Mouse (Mus musculus): ENCODE measurements around the gene Arhgap42. TPM values are rescaled to one million over a fixed set of nuclear protein-coding genes. Genes with fewer than 3 reads are reported as not detected.

The Arhgap42 gene
- polyA plus RNA-seq, 1 experiment from 2014 or later = 20.1 TPM

DNA sequence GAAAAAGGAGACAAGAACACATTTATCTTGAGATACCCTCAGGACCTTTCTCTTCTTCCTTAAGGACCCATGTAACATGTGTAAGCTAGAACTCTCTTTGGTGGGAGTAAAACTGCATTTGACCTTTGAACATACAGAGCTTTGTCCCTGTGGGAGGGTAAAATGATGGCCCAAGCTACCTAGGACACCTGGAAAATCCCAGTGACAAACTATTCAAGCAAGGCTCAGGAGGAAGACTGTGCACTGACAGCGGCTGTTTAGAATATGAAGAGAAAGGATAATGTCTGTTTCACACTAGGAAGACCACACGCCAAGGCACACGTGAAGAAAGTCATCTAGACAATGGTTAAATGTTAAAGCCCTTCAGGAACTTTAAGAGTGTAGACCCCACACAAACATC is 211.0 kb downstream of the Arhgap42 start:
- ATAC-seq = no peak
- WGBS = 53% methylated on average over 3 of the region's 3 CpGs

GRCm38 (mm10) chr9:9027445-9027844 is 211.5 kb downstream of the Arhgap42 start:
- no peaks in the 10 kb centered on the region for H3K9me3 ChIP-seq (ENCODE audit: control insufficient read depth, low read length)
- H3K27me3 ChIP-seq (replicated peaks; ENCODE audit: control insufficient read depth, insufficient read depth, low read length) = no peaks in the 10 kb centered on the region
- H3K4me3 ChIP-seq (replicated peaks; ENCODE audit: low read length) = no peak overlapping the region
- no peak overlapping the region for H3K27ac ChIP-seq (ENCODE audit: low read length)
- 1% methylated on average over 5 of the region's 5 CpGs for WGBS
- no peak for ATAC-seq
- no peaks in the 10 kb centered on the region for H3K4me1 ChIP-seq (replicated peaks; ENCODE audit: control insufficient read depth, insufficient read depth, low read length)
- H3K36me3 ChIP-seq (ENCODE audit: control insufficient read depth, insufficient read depth) = 0 out of 2 replicates have a peak, but pooled peaks cover 2% of the 10 kb centered on the region
- no peak overlapping the region for H3K4me2 ChIP-seq (ENCODE audit: low read length)
- H3K9ac ChIP-seq (replicated peaks; ENCODE audit: low read depth, low read length) = no peak overlapping the region

More for the DNA sequence above, 211.0 kb downstream of the Arhgap42 start:
- no peaks in the 10 kb centered on the region for H3K27me3 ChIP-seq (replicated peaks; ENCODE audit: control insufficient read depth, insufficient read depth, low read length)
- H3K9me3 ChIP-seq (ENCODE audit: control insufficient read depth, low read length) = no peaks in the 10 kb centered on the region
- 0 out of 2 replicates have a peak, but pooled peaks cover 2% of the 10 kb centered on the region for H3K36me3 ChIP-seq (ENCODE audit: control insufficient read depth, insufficient read depth)
- H3K9ac ChIP-seq (replicated peaks; ENCODE audit: low read depth, low read length) = no peak overlapping the region
- no peak overlapping the region for H3K4me3 ChIP-seq (replicated peaks; ENCODE audit: low read length)
- no peak overlapping the region for H3K27ac ChIP-seq (ENCODE audit: low read length)
- H3K4me2 ChIP-seq (ENCODE audit: low read length) = no peak overlapping the region
- H3K4me1 ChIP-seq (replicated peaks; ENCODE audit: control insufficient read depth, insufficient read depth, low read length) = no peaks in the 10 kb centered on the region

- no peak for ATAC-seq
- Histone ChIP-seq H3K9ac (replicated peaks; ENCODE audit: low read depth, low read length) (no peak overlapping the region), H3K27me3 (replicated peaks; ENCODE audit: control insufficient read depth, insufficient read depth, low read length) (no peaks in the 10 kb centered on the region), H3K4me1 (replicated peaks; ENCODE audit: control insufficient read depth, insufficient read depth, low read length) (no peaks in the 10 kb centered on the region), H3K36me3 (ENCODE audit: control insufficient read depth, insufficient read depth) (no peaks in the 10 kb centered on the region), H3K27ac (ENCODE audit: low read length) (no peak overlapping the region), H3K4me2 (ENCODE audit: low read length) (no peak overlapping the region), H3K4me3 (replicated peaks; ENCODE audit: low read length) (no peak overlapping the region), H3K9me3 (ENCODE audit: control insufficient read depth, low read length) (no peaks in the 10 kb centered on the region)
- 96% methylated on average over 2 of the region's 2 CpGs for WGBS
Observed at GRCm38 (mm10) chr9:9015108-9015507, 223.8 kb downstream of the Arhgap42 start.

DNA sequence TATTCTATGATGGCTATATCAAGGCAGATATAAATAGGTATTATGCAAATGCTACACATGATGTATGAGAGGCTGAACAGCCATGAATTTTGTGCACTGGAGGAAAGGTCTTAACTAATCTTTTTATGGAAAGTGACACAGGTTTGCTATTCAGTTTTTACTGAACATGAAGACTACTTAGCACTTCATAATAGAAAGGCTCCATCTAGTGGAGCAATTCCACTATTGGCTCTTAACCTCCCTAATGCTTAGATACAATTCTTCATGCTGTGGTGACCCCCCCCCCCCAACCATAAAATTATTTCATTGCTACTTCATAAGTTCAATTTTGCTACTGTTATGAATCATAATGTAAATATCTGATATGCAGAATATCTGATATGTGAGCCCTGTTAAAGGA is 237.7 kb downstream of the Arhgap42 start:
- Histone ChIP-seq H3K4me1 (replicated peaks; ENCODE audit: control insufficient read depth, insufficient read depth, low read length) (no peaks in the 10 kb centered on the region), H3K27me3 (replicated peaks; ENCODE audit: control insufficient read depth, insufficient read depth, low read length) (no peaks in the 10 kb centered on the region), H3K4me2 (ENCODE audit: low read length) (no peak overlapping the region), H3K27ac (ENCODE audit: low read length) (no peak overlapping the region), H3K9me3 (ENCODE audit: control insufficient read depth, low read length) (no peaks in the 10 kb centered on the region), H3K9ac (replicated peaks; ENCODE audit: low read depth, low read length) (no peak overlapping the region), H3K4me3 (replicated peaks; ENCODE audit: low read length) (no peak overlapping the region), H3K36me3 (ENCODE audit: control insufficient read depth, insufficient read depth) (peaks cover 2% of the 10 kb centered on the region; the same call in 1 of the 2 replicates)
- ATAC-seq = no peak

DNA sequence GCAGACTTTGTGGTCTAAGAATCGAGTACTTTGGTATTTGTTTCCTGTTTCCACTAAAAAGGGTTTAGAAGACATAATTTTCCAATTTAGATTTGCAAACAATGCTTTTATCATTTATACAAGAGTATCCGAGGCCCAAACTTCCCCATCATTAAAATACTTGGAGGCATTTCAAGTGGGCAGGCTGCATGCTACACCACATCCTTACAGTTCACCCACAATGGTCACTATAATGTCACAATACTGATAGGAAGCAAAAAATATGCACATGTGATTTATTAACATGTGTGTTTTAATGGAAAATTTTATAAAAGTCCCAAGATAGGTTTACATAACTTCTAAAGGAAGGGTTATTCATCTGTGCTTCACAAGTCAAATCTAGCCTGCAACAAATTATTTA is 242.4 kb downstream of the Arhgap42 start:
- Histone ChIP-seq H3K4me2 (ENCODE audit: low read length) (no peak overlapping the region), H3K9ac (replicated peaks; ENCODE audit: low read depth, low read length) (no peak overlapping the region), H3K4me3 (replicated peaks; ENCODE audit: low read length) (no peak overlapping the region), H3K27ac (ENCODE audit: low read length) (no peak overlapping the region), H3K9me3 (ENCODE audit: control insufficient read depth, low read length) (no peaks in the 10 kb centered on the region), H3K36me3 (ENCODE audit: control insufficient read depth, insufficient read depth) (no peaks in the 10 kb centered on the region), H3K4me1 (replicated peaks; ENCODE audit: control insufficient read depth, insufficient read depth, low read length) (no peaks in the 10 kb centered on the region), H3K27me3 (replicated peaks; ENCODE audit: control insufficient read depth, insufficient read depth, low read length) (no peaks in the 10 kb centered on the region)
- ATAC-seq = no peak
- 79% methylated on average over 2 of the region's 2 CpGs for WGBS

DNA sequence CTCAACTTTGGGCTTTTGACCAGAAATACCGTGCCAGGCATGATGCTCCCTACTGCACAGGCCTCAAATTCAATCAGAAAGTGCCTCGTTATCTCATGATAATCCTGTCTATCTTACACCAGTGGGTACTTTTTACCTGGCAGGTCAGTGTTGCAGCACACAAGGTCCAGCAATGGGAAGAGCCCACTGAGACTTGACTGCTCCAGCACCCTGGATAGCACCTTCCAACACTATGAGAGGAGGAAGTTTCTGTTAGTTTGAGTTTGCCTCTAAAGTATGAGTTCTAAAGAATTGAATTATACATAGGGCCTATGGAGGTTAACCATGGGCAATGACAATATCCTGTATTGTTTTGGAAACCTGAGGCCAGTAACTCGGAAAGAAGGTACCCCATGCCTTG is 256.6 kb downstream of the Arhgap42 start:
- Histone ChIP-seq H3K36me3 (ENCODE audit: control insufficient read depth, insufficient read depth) (no peaks in the 10 kb centered on the region), H3K4me1 (replicated peaks; ENCODE audit: control insufficient read depth, insufficient read depth, low read length) (peaks cover 5% of the 10 kb centered on the region; the same call in 1 of the 2 replicates), H3K9ac (replicated peaks; ENCODE audit: low read depth, low read length) (no peak overlapping the region), H3K4me2 (ENCODE audit: low read length) (no peak overlapping the region), H3K27me3 (replicated peaks; ENCODE audit: control insufficient read depth, insufficient read depth, low read length) (no peaks in the 10 kb centered on the region), H3K27ac (ENCODE audit: low read length) (no peak overlapping the region), H3K4me3 (replicated peaks; ENCODE audit: low read length) (no peak overlapping the region), H3K9me3 (ENCODE audit: control insufficient read depth, low read length) (no peaks in the 10 kb centered on the region)
- no peak for ATAC-seq
- WGBS = 78% methylated on average over 3 of the region's 3 CpGs

- Histone ChIP-seq H3K36me3 (ENCODE audit: control insufficient read depth, insufficient read depth) (no peaks in the 10 kb centered on the region), H3K9ac (replicated peaks; ENCODE audit: low read depth, low read length) (no peak overlapping the region), H3K4me3 (replicated peaks; ENCODE audit: low read length) (no peak overlapping the region), H3K27me3 (replicated peaks; ENCODE audit: control insufficient read depth, insufficient read depth, low read length) (no peaks in the 10 kb centered on the region), H3K4me1 (replicated peaks; ENCODE audit: control insufficient read depth, insufficient read depth, low read length) (peaks cover 5% of the 10 kb centered on the region; the same call in 1 of the 2 replicates), H3K4me2 (ENCODE audit: low read length) (no peak overlapping the region), H3K9me3 (ENCODE audit: control insufficient read depth, low read length) (no peaks in the 10 kb centered on the region), H3K27ac (ENCODE audit: low read length) (no peak overlapping the region)
- ATAC-seq = peak; percentile 92
- 20% methylated on average over 2 of the region's 2 CpGs for WGBS
Observed at GRCm38 (mm10) chr9:8977775-8978174, 261.1 kb downstream of the Arhgap42 start.

DNA sequence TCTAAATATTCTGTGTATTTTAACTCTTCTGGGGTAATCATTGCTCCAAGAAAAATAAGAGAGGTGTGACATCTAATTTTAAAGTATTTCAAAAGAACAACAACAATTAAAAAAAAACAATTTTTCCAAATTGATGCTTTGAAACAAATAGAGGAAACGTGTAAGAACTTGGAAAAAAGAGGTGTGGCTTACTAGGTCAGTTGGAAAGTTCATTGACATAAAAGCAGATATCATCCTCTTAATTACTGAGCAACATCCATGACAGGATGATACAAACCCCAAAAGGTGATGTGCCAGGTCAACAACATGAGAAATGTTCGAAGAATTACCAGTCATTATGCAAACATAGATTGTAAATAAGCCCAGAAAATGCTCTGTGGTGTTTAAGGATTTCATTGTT is 267.4 kb downstream of the Arhgap42 start, which contains the start of gene Gm16485:
TSS of gene Gm16485 (plus strand) at position 301 of the 400 bp plus-strand sequence.
- Histone ChIP-seq H3K9ac (replicated peaks; ENCODE audit: low read depth, low read length) (no peak within 1 kb of the TSS), H3K4me3 (replicated peaks; ENCODE audit: low read length) (no peak within 1 kb of the TSS), H3K36me3 (ENCODE audit: control insufficient read depth, insufficient read depth) (no peaks in the 10 kb centered on the region), H3K27me3 (replicated peaks; ENCODE audit: control insufficient read depth, insufficient read depth, low read length) (no peaks in the 10 kb centered on the region), H3K4me1 (replicated peaks; ENCODE audit: control insufficient read depth, insufficient read depth, low read length) (no peaks in the 10 kb centered on the region), H3K4me2 (ENCODE audit: low read length) (no peak within 1 kb of the TSS), H3K27ac (ENCODE audit: low read length) (no peak within 1 kb of the TSS), H3K9me3 (ENCODE audit: control insufficient read depth, low read length) (no peaks in the 10 kb centered on the region)
- no peak for ATAC-seq
- 70% methylated on average over 2 of the region's 2 CpGs for WGBS

GRCm38 (mm10) chr9:8970240-8970639 is 268.7 kb downstream of the Arhgap42 start:
- Histone ChIP-seq H3K9me3 (ENCODE audit: control insufficient read depth, low read length) (no peaks in the 10 kb centered on the region), H3K9ac (replicated peaks; ENCODE audit: low read depth, low read length) (no peak overlapping the region), H3K27me3 (replicated peaks; ENCODE audit: control insufficient read depth, insufficient read depth, low read length) (no peaks in the 10 kb centered on the region), H3K4me1 (replicated peaks; ENCODE audit: control insufficient read depth, insufficient read depth, low read length) (no peaks in the 10 kb centered on the region), H3K4me3 (replicated peaks; ENCODE audit: low read length) (no peak overlapping the region), H3K4me2 (ENCODE audit: low read length) (no peak overlapping the region), H3K27ac (ENCODE audit: low read length) (no peak overlapping the region), H3K36me3 (ENCODE audit: control insufficient read depth, insufficient read depth) (no peaks in the 10 kb centered on the region)
- 0 out of 2 replicates have a peak, but pooled peaks have one; percentile 33 for ATAC-seq
- WGBS = 48% methylated on average over 7 of the region's 7 CpGs

Measured in forebrain, embryonic 16.5 days (tissue).